Mouse (Mus musculus) monocyte, adult 5-6 weeks (primary cell): ENCODE measurements around the gene Syna. TPM values are rescaled to one million over a fixed set of nuclear protein-coding genes. Genes with fewer than 3 reads are reported as not detected.
A peak's percentile ranks its signal among the peaks of the same experiment; 100 is the strongest.

Experiments used
- ATAC-seq: fragments of 153-309, 156-312 bp; replicated peaks from 2 replicates; pipeline ENCODE4 v1.8.0; 2017; ENCODE audit warnings: mild to moderate bottlenecking; ENCODE audit not compliant: low TSS enrichment, insufficient number of reproducible peaks, severe bottlenecking, poor library complexity, low FRiP score
- total RNA-seq: library from RNA; stranded (forward); fragments of 200-1000, 200-491, 200-594 nt; gene quantifications from 3 replicates; pipeline ENCODE4 v1.2.3, GENCODE M21; 2017

Gene Syna
- total RNA-seq, 1 experiment from 2014 or later = not detected

DNA sequence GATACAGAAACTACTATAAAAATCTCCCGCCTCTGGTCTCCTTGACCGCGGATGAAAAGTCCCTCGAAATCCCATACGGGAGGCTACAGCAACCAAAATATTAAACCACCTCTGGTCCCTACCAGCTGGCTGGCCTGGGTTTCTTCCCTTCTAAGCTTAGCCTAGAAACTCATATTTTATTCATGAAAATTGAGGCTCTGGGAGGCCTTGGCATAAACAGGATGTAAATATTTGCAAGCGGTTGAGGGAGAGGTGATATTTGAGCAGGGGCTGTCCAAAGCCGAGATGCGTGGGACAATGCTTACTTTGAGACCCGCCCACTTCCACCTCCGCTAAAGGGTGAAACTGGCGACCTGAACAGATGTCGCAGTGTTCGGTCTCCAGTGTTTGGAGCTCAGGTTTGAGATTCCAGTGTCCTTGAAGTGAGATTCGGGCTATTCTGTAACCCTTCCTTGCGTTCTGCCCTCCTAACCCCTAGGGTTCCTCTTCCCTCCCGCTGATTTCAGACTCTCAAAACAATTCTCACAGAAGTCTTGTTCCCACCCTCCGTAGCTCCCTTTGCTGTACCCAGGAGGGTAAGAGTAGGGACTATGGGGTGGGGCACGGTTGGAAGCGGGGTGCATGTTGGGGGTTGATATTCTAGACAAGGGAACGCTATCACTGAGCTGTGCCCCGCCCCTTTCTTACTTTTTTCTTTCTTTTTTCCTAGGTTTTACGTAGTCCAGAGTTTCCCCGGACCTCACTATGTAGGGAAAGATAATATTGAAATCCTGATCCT lies 11.9 kb upstream of the Syna start:
- ATAC-seq = peak; percentile 57

DNA sequence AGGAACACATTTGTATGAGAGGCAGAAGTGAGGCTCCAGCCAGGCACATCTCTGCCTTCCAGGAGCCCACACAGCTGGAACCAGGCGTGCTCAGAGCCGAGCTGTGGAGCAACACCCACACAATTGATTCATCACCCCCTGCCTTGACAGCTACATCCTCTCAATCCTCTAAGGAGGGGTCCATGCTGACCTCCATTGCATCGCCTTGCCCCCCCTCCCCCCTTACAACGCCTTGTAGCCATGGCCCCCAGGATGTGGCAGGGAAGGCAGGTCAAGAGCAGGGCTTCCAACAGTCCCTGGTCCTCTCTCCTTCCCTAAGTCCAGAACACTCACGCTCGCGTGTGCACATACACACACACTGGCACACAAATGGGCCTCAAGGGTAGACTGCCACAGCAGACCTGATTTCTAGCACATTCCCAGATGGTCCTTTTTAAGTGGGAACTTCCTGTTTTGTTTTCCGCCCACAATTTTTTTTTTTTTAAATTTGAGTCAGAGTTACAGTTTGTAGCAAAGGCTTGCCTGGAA lies 9.1 kb upstream of the Syna start:
- ATAC-seq = no peak

DNA sequence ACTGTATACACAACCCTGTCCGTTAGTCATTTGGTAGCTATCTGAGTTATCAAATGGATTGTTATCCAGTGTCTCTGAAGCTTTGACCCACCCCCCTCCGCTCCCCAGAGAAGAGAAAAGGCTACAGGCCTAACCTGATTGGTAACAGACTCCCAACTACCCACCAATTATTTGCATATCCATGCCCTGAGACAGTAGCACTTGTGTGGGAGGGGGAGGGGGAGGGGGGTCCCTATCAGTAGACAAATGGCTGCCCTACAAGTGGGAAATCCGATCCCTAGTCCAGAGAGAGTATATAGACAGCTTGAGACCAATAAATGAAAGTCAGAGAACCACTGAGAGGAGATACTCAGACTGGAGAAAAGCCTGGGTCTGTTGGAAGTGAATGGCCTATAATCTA lies 8.1 kb upstream of the Syna start:
- ATAC-seq = no peak

DNA sequence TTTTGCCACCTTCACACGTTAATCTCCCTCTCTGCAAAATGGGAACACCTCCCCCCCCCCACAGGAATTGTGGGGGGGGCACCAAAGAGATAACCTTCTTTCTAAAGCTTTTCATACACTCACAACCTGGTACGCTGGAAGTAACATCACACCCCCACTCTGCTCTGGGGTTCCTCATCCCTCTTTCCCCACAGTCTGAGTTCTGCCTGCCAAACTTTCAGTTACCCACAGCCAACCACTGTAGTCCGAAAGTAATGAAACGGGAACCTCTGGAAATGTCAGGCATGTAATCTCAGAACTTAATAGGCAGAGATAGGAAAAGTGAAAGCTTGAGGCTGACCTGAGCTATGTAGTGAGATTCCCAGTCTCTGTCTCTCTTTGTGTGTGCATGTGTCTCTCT lies 7.5 kb upstream of the Syna start:
- ATAC-seq = 0 out of 2 replicates have a peak, but pooled peaks have one; percentile 31

DNA sequence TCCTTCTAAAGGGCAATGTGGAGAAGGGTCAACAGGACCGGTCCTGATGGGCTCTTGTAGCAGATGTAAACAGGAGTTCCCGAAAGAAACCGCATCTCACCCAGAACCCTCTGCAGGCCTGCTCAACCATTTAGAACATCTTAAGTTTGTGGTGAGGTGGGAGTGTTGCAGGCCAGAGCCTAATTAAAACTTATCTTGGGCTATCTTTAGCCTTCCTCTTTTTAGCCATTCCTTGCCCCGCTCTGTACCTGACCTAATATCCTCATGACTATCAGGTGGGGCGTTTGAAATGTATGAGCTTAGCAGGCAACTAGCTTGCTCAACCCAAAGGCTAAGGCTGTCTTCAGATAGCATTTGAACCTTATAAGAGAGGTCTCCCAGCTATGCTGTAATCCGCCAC lies 5.7 kb upstream of the Syna start:
- no peak for ATAC-seq

DNA sequence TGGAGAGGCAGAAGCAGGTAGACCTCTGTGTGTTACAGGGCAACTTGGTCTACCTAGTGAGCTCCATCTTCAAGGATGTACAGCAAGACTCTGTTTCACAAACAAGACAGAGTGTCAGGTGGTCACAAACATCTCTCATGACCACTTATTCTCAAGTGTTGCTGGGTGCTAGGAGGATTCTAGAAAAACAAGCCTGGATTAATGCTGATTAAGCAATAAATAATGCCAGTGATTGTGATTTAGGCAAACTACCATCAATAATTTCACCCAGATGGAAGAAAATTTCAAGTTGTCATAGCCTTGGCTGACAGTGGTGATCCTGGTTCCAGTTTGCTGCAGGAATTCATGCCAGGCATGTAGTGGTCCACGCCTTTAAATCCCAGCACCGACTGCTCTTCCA lies 4.3 kb upstream of the Syna start:
- no peak for ATAC-seq

DNA sequence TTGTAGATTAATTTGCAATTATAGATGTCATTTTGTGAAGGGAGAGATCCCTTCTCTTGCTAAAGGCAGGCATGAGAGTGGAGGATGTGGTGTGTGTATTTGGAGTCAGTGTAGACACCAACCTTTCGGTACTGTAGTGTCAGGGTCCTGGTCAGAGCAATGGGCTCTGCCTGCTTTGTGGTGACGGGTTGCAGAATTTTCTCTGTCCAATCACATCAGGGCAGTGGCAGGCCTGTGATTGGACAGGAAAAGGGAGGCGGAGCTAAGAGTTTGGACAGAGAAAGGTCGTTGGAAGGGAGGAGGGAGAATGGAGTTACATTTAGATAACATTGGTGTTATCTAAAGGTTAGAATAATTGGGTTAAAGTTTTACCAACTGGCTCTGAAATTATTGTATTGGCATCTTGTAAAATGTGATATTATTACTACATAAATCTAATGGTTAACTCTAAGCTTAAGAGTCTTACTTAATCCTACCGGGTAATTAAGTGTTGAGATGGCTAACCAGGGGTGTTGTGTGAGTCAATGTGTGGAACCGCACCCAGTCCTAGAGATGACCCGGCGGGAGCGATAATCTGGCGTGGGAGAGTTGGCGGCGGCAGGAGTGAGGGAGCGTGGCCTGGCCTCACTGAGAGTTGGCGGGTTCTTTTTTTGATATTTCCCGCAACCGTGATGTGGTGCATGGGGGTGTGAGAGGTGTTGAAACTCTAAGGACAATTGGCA lies 640 bp upstream of the Syna start:
- no peak for ATAC-seq

DNA sequence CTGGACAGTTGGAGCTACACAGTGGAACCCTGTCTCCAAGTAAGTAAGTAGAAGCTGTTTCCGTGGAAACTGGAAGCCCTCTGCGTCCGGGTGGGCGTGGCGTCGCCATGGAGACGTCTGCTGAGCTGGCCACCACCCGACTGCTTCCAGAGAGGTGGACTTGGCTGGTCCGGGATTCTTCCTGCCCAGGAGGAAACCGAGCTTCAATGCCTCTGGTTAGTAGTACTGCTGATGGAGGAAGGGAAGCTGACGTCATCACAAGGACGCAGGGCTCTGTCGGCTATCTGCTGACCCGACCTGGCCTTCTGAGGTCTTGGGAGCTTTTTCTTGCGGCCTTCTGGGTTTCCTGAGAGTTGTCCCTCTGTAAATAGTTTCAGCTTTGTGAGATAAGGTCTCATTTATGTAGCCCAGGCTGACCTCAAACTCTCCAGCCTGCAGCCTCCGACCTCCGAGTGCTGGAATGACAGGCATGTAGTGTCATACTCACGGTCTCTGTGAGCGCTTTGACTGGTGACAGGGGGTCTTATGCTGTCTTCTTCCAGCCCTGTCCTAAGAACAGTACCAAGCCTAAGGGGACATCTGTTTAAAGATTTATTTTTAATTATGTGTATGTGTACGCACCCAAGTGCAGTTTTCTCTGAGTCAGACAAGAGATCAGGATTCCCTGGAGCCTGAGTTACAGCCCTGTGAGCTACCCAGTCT lies 4.4 kb downstream of the Syna start:
- ATAC-seq = no peak

DNA sequence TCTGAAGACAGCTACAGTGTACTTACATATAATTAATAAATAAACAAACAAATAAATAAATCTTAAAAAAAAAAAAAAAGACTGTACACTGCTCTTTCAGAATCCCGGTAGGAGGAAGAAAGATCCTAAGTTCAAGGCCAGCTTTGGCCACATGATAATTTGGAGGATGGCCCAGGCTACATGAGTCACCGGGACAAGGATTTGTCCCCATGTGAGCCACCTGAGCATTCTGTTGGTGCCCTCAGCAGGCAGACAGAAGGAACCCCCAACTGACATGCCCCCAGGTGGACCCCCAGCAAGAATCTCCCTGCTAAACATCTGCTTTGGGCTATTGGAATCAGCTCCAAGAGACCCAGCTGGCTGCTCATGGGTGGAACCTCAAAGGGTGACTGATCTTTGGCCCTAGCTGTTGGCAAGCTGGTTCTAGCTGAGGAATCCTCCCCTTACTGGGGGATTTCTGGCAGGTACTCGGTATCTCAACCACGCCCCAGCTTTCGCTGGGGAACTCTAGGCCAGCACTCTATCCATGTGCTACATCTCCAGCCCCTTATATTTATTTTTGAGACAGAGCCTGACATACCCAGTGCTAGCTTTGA lies 5.9 kb downstream of the Syna start:
- no peak for ATAC-seq

DNA sequence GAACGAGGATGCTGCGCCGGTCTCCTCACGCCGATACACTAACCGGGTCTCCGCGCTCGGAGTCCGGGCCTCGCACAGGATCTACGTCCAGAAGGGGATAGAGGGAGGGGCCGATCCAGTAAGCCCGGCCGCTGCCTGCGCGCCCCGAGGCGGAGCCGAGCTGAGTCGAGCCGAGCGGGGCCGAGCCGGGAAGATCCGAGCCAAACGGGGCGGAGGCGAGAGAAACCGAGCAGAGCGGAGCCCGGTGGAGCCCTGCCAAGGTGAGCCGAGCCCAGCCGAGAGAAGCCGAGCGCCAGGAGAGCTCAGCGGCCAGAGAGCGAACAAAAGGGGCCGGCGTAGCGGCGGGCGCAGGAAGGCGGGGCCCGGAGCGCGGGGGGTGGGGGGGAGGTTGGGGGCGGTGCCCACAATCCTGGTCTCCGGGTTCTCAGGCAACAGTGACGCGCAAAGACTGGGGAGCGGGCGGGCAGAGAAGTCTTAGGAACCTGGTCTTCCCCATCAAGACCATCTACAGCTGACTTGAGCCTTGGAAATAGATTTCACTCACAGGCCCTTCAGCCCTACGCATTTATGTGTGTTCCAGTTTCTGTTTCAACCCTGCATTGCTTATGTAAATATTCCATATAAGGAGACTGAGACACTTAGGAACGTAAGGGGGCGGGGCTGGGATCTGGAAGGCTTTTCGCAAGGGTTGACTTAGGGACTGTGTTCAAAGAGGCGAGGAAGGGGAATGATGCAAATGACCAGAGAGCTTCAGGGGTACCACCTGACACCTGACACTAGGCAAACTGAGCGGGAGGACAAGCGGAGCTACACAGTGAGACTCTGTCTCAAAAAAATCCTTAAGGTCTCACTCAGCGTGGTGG lies 7.6 kb downstream of the Syna start, which contains the start of gene Clip2:
TSS of gene Clip2 (minus strand) at position 325 of the 863 bp plus-strand sequence.
- ATAC-seq = peak; percentile 91

DNA sequence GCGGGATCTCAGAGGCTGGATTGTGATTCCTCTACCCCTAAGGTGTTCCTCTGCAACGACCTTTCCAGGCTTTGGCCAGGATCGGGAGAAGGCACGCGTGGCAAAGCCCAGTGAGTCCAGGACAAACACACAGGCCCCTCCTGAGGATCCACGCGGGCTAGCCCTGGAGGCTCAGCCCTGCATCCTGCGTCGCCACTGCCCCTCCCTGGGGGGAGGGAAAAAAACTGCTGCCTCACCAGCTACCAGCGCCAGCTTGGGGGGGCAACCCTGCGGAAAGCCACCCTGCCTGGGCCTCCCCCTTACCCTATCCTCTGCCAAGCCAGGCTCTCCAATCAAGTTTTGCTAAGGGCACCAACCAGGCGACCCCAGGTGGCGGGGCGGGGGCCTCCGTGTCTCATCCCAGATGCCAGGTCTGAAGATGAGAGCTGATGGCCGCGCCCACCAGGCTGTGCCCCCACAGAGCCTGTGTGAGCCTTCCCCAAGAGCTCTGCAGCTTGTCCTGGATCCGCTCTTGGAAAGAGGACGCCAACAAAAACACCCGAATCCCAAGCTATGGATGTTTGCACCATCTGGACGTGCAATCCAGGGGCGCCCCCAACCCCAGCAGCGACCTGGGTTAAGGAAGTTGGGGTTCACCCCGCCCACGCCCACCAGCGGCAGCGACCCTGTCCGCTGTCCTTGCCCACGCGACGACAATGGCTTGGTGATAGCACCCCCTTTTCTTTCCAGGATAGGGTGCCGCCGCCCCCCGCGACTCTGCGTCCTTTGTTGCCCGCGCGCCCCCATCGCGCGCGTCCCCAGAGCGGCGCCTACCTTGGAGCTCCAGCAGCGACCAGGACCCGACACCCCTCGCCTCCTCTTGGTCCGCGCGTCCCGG lies 8.5 kb downstream of the Syna start:
- no peak for ATAC-seq

DNA sequence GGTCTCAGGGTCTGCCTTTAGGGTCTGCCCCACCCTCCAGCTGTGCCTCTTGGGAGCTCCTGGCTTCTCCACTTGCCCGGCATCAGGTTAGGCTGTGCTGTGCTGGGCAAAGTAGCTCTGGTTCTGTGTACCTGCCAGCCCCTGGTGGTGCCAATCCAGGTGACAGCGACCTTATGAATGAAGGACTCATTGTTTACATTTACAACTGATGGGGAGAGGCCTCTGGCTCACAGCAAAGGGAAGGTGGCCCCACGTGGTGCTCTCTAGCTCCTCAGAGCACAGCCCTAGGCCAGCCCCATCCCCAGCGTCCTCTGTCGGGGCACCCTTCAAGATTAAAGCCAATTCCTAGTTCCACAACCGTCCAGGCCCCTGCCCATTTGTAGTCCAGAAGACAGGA lies 9.1 kb downstream of the Syna start:
- no peak for ATAC-seq

DNA sequence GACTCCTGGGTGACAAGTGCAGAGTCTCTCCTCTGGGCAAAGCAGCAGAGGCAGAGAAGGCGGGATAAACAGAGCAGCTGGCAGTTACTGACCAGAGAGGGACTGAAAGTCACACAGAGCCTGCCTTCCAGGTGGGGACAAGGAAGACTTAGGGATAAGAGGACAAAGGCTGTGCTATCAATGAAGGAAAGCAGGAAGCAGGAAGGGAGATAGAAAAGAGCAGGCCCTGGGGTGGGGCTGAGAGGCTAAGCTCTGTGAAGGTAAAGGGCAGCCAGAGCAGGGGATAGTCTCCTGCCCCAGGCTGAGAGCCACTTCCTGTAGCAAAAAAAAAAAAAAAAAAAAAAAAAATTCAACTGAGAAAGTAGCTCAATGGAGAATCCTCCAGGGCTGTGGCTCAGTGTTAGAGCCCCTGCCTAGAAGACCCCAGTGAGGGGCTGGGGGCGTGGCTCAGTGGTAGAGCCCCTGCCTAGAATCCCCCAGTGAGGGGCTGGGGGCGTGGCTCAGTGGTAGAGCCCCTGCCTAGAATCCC lies 10.3 kb downstream of the Syna start:
- ATAC-seq = no peak

DNA sequence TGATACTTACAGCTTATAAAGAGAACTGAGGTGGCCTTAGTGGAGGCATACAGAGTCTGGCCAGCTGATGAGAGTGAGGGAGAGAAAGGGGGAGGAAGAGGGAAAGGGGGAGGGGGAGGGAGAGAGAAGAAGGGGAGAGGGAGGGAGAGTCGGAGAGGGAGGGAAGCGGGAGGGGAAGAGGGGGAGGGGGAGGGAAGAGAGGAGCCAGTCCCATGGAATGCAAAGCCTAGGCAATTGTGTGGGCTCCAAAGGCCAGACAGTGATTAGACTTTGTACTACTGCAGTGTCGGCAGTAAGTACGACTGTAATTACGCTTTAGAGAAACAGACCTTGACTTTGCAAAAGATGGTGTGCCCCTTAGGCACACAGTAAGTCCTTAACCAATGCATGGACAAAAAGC lies 11.7 kb downstream of the Syna start:
- ATAC-seq = no peak

DNA sequence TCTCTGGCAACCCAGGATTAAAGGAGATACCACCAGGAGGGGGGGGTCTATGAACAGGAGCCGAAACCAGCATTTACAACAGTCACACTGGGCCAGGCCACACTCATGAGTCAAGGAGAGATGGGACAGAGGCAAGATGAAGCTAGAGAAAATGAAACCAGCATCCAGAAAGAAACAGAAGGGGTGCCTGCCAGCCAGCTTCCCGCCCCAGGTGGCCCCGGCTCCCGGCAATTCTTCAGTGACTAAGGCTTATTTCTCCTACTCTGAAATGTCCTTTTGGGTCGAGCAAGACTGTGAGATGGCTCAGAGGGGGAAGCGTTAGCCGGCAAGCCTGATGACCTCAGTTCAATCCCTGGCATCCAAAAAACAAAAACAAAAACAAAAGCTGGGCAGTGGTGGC lies 13.2 kb downstream of the Syna start:
- ATAC-seq = no peak

DNA sequence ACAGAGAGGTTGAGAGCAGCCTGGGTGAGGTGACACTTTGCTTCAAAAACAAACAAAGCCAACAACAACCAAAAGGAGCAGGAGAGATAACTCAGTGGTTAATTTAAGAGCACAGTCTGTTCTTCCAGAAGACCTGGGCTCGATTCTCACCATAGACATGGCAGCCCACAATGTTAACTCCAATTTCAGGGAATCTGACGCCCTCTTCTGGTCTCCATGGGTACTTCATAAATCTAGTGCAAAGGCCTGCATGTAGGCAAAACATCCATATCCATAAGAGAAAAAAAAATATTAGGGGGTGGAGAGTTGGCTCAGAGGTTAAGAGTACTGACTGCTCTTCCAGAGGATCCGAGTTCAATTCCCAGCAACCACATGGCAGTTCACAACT lies 14.7 kb downstream of the Syna start:
- ATAC-seq = no peak
